Mouse (Mus musculus) C2C12 (cell line): ENCODE results near the gene Prkcq. TPM values are rescaled to one million over a fixed set of nuclear protein-coding genes. Genes with fewer than 3 reads are reported as not detected.

Experiments
- H3K27me3 ChIP-seq: one replicate; pipeline ENCODE4 v1.6.1; 2011; ENCODE audit not compliant: control insufficient read depth, insufficient read depth, insufficient read length
- H3K36me3 ChIP-seq: one replicate; pipeline ENCODE4 v1.6.1; 2011; ENCODE audit not compliant: control insufficient read depth, insufficient read depth
- H3K4me3 ChIP-seq: one replicate; pipeline ENCODE4 v1.5.1; 2011; ENCODE audit warnings: mild to moderate bottlenecking, control low read depth; ENCODE audit not compliant: poor library complexity, insufficient read depth, severe bottlenecking
- H3K79me2 ChIP-seq: one replicate; pipeline ENCODE4 v1.6.1; 2011; ENCODE audit not compliant: control insufficient read depth, insufficient read depth
- H3K79me3 ChIP-seq: one replicate; pipeline ENCODE4 v1.6.1; 2011; ENCODE audit warnings: low read depth, control low read depth
- H3ac ChIP-seq: one replicate; pipeline ENCODE3; 2011; ENCODE audit warnings: low read depth; ENCODE audit not compliant: control insufficient read depth, insufficient read length
- CEBPB ChIP-seq: IDR thresholded peaks from one replicate; pipeline ENCODE4 v1.6.1; 2011; ENCODE audit warnings: low read depth, mild to moderate bottlenecking, control low read depth, moderate library complexity
- CTCF ChIP-seq: IDR thresholded peaks from one replicate; pipeline ENCODE4 v1.5.1; 2011; ENCODE audit not compliant: control insufficient read depth, insufficient read depth, insufficient read length
- FOSL1 ChIP-seq: IDR thresholded peaks from one replicate; pipeline ENCODE4 v1.8.0; 2011; ENCODE audit warnings: mild to moderate bottlenecking, low read length; ENCODE audit not compliant: poor library complexity, insufficient read depth, severe bottlenecking
- MAX ChIP-seq: IDR thresholded peaks from one replicate; pipeline ENCODE4 v1.6.1; 2011; ENCODE audit warnings: mild to moderate bottlenecking, control low read depth
- MYOD1 ChIP-seq: IDR thresholded peaks from one replicate; pipeline ENCODE4 v1.6.1; 2011; ENCODE audit warnings: low read depth; ENCODE audit not compliant: control insufficient read depth, insufficient read length
- MYOG ChIP-seq: IDR thresholded peaks from one replicate; pipeline ENCODE4 v1.6.1; 2011; ENCODE audit not compliant: control insufficient read depth, insufficient read length; ENCODE audit errors: extremely low read depth
- USF1 ChIP-seq: IDR thresholded peaks from one replicate; pipeline ENCODE4 v1.6.1; 2011; ENCODE audit warnings: low read depth, mild to moderate bottlenecking, control low read depth, moderate library complexity
- polyA plus RNA-seq: library from polyadenylated mRNA; unstranded; fragments of >200 nt; fragmentation: generic; extraction: Trizol; gene quantifications from one replicate; pipeline ENCODE4 v1.2.1, GENCODE M21; 2012; ENCODE audit warnings: missing spikeins

Prkcq gene
- polyA plus RNA-seq, 1 experiment, result 0.05 TPM

- Histone ChIP-seq H3K4me3 (no peak overlapping the region), H3K36me3 (no peaks in the 10 kb centered on the region), H3ac (no peak overlapping the region), H3K27me3 (no peaks in the 10 kb centered on the region), H3K79me3 (no peaks in the 10 kb centered on the region), H3K79me2 (no peaks in the 10 kb centered on the region)
- no peak for TF ChIP-seq MYOG
- TF ChIP-seq USF1, result no peak
- TF ChIP-seq MYOD1, result no peak
- TF ChIP-seq MAX, result no peak
- TF ChIP-seq CEBPB, result no peak
- no peak for TF ChIP-seq FOSL1
- TF ChIP-seq CTCF, result no peak
Measured at GRCm38 (mm10) chr2:11149091-11149490, 22.8 kb upstream of the Prkcq start.

- Histone ChIP-seq H3ac (no peak overlapping the region), H3K79me3 (no peaks in the 10 kb centered on the region), H3K36me3 (no peaks in the 10 kb centered on the region), H3K4me3 (no peak overlapping the region), H3K27me3 (no peaks in the 10 kb centered on the region), H3K79me2 (no peaks in the 10 kb centered on the region)
- TF ChIP-seq CEBPB, result no peak
- TF ChIP-seq MYOD1, result no peak
- TF ChIP-seq MYOG, result no peak
- TF ChIP-seq USF1, result no peak
- TF ChIP-seq FOSL1, result no peak
- no peak for TF ChIP-seq CTCF
- TF ChIP-seq MAX, result no peak
Measured at GRCm38 (mm10) chr2:11150975-11151374, 20.9 kb upstream of the Prkcq start.

GRCm38 (mm10) chr2:11151655-11152323 lies 20.1 kb upstream of the Prkcq start:
- Histone ChIP-seq H3K79me2 (no peaks in the 10 kb centered on the region), H3K79me3 (no peaks in the 10 kb centered on the region), H3K36me3 (no peaks in the 10 kb centered on the region), H3K4me3 (no peak overlapping the region), H3K27me3 (no peaks in the 10 kb centered on the region), H3ac (no peak overlapping the region)
- TF ChIP-seq CEBPB, result no peak
- no peak for TF ChIP-seq CTCF
- TF ChIP-seq USF1, result no peak
- no peak for TF ChIP-seq MYOG
- TF ChIP-seq FOSL1, result no peak
- no peak for TF ChIP-seq MYOD1
- no peak for TF ChIP-seq MAX

- Histone ChIP-seq H3K79me2 (no peaks in the 10 kb centered on the region), H3K36me3 (no peaks in the 10 kb centered on the region), H3ac (no peak overlapping the region), H3K4me3 (no peak overlapping the region), H3K27me3 (no peaks in the 10 kb centered on the region), H3K79me3 (no peaks in the 10 kb centered on the region)
- no peak for TF ChIP-seq USF1
- no peak for TF ChIP-seq MAX
- no peak for TF ChIP-seq CTCF
- no peak for TF ChIP-seq MYOG
- TF ChIP-seq MYOD1, result no peak
- no peak for TF ChIP-seq CEBPB
- TF ChIP-seq FOSL1, result no peak
Measured at GRCm38 (mm10) chr2:11159641-11160040, 12.3 kb upstream of the Prkcq start.

- H3ac ChIP-seq, result no peak overlapping the region
- no peaks in the 10 kb centered on the region for H3K79me2 ChIP-seq
- H3K79me3 ChIP-seq, result no peaks in the 10 kb centered on the region
- TF ChIP-seq MYOD1, result no peak
- no peak for TF ChIP-seq FOSL1
- TF ChIP-seq MYOG, result no peak
- no peak for TF ChIP-seq CTCF
- no peak for TF ChIP-seq MAX
- TF ChIP-seq CEBPB, result no peak
- no peak for TF ChIP-seq USF1
- H3K4me3 ChIP-seq, result no peak overlapping the region
- no peaks in the 10 kb centered on the region for H3K36me3 ChIP-seq
- H3K27me3 ChIP-seq, result no peaks in the 10 kb centered on the region
Measured at GRCm38 (mm10) chr2:11160696-11161095, 11.2 kb upstream of the Prkcq start.

GRCm38 (mm10) chr2:11161336-11161735 lies 10.6 kb upstream of the Prkcq start:
- H3K4me3 ChIP-seq, result no peak overlapping the region
- no peaks in the 10 kb centered on the region for H3K36me3 ChIP-seq
- peaks cover 3% of the 10 kb centered on the region for H3K27me3 ChIP-seq
- TF ChIP-seq MYOG (no peak), CEBPB (no peak), USF1 (no peak), FOSL1 (no peak), MAX (no peak), CTCF (no peak), MYOD1 (no peak)
- H3ac ChIP-seq, result no peak overlapping the region
- no peaks in the 10 kb centered on the region for H3K79me3 ChIP-seq
- no peaks in the 10 kb centered on the region for H3K79me2 ChIP-seq
